Mouse (Mus musculus): ENCODE data around the gene Gsta3. TPM values are rescaled to one million over a fixed set of nuclear protein-coding genes. Genes with fewer than 3 reads are reported as not detected.
"Not testable (repeated sequence)": the region's sequence is repeated elsewhere in the genome, so short reads cannot be mapped to it uniquely, and the experiment has no call there.

The Gsta3 gene
- 0.47 and 0.58 TPM in 2 replicates for polyA plus RNA-seq (2014; fragmentation: Nextera tagmentation; extraction: Ambion mirVana)

DNA sequence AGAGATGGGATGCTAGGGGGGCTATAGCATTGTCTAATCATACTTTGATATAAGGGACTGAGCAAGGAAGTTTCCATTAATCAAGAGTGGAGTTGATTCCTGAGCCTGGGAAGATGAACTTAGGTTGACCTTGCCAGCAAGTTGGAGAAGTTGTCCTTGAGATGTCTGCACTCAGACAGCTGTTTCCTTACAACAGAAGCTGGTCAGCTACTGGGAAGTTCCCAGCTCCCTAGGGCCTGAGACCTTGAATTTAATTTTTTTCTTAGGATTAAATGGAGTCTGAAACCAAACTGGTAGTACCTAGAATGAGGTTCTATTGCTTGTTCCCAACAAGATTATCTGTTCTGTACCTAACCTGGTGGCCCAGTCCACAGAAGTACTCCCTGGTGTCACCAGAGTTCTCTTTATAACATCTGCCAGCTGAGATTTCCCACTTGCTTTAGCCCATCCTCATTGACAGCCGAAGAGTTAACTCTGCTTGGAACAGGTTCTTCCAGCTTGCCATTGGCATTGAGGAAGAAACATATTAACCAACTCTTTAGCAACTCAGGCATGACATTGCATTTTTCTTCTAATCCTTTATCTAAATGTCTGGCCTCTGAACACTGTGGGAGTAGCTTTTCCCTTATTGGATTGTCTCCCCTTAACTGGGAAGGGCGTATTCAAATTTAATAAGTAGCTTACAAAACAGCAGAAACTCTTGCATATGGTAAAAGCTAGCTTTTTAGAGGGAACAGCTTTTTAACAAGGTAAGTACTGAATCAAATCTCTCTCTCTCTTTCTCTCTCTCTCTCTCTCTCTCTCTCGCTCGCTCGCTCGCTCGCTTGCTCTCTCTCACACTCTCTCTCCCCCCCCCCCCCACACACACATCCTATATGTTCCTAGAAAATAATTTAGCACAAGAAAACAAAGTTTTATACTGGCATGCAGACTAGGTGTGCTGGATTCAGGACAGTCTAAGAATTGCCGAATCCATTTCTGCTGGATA is at the start of gene Gsta3:
Gsta3 (plus strand) TSS at position 679 of the 988 bp plus-strand sequence.
- H3K36me3 ChIP-seq (ENCODE audit: control insufficient read depth, insufficient read depth, low read length): no peaks in the 10 kb centered on the region
- no peak within 1 kb of the TSS for H3K9ac ChIP-seq (ENCODE audit: low read depth, low read length)
- no peak for ATAC-seq (replicated peaks; ENCODE audit: insufficient number of reproducible peaks, low FRiP score, low TSS enrichment)
- WGBS (ENCODE audit: insufficient replicate concordance): 91% methylated on average over 8 of the region's 8 CpGs
- no peaks in the 10 kb centered on the region for H3K4me1 ChIP-seq (ENCODE audit: control insufficient read depth, insufficient read depth, low read length)
- no peaks in the 10 kb centered on the region for H3K27me3 ChIP-seq (ENCODE audit: control insufficient read depth, insufficient read depth, low read length)
- no peak within 1 kb of the TSS for H3K4me3 ChIP-seq (ENCODE audit: low read depth, low read length)
- H3K27ac ChIP-seq (ENCODE audit: low read depth, low read length): no peak within 1 kb of the TSS
- no peaks in the 10 kb centered on the region for H3K9me3 ChIP-seq (replicated peaks; ENCODE audit: control insufficient read depth, low read length)
- H3K4me2 ChIP-seq: no peak within 1 kb of the TSS

- Histone ChIP-seq H3K4me2 (no peak overlapping the region), H3K4me1 (ENCODE audit: control insufficient read depth, insufficient read depth, low read length) (no peaks in the 10 kb centered on the region), H3K9me3 (replicated peaks; ENCODE audit: control insufficient read depth, low read length) (no peaks in the 10 kb centered on the region), H3K4me3 (ENCODE audit: low read depth, low read length) (no peak overlapping the region), H3K36me3 (ENCODE audit: control insufficient read depth, insufficient read depth, low read length) (no peaks in the 10 kb centered on the region), H3K9ac (ENCODE audit: low read depth, low read length) (no peak overlapping the region), H3K27ac (ENCODE audit: low read depth, low read length) (no peak overlapping the region), H3K27me3 (ENCODE audit: control insufficient read depth, insufficient read depth, low read length) (no peaks in the 10 kb centered on the region)
- 78% methylated on average over 1 of the region's 1 CpGs for WGBS (ENCODE audit: insufficient replicate concordance)
- no peak for ATAC-seq (replicated peaks; ENCODE audit: insufficient number of reproducible peaks, low FRiP score, low TSS enrichment)
Observed at GRCm38 (mm10) chr1:21206241-21206640, 34.1 kb upstream of the Gsta3 start.

GRCm38 (mm10) chr1:21213537-21213936 is 26.9 kb upstream of the Gsta3 start:
- H3K4me3 ChIP-seq (ENCODE audit: low read depth, low read length); H3K4me2 ChIP-seq; ATAC-seq (replicated peaks; ENCODE audit: insufficient number of reproducible peaks, low FRiP score, low TSS enrichment); H3K9me3 ChIP-seq (replicated peaks; ENCODE audit: control insufficient read depth, low read length); H3K4me1 ChIP-seq (ENCODE audit: control insufficient read depth, insufficient read depth, low read length); H3K9ac ChIP-seq (ENCODE audit: low read depth, low read length); H3K27ac ChIP-seq (ENCODE audit: low read depth, low read length); H3K27me3 ChIP-seq (ENCODE audit: control insufficient read depth, insufficient read depth, low read length); H3K36me3 ChIP-seq (ENCODE audit: control insufficient read depth, insufficient read depth, low read length): not testable (repeated sequence)
- 24% methylated on average over 3 of the region's 3 CpGs for WGBS (ENCODE audit: insufficient replicate concordance)

GRCm38 (mm10) chr1:21213991-21214692 is 26.2 kb upstream of the Gsta3 start:
- H3K9ac ChIP-seq (ENCODE audit: low read depth, low read length); H3K4me3 ChIP-seq (ENCODE audit: low read depth, low read length); H3K9me3 ChIP-seq (replicated peaks; ENCODE audit: control insufficient read depth, low read length); H3K27ac ChIP-seq (ENCODE audit: low read depth, low read length); H3K27me3 ChIP-seq (ENCODE audit: control insufficient read depth, insufficient read depth, low read length); H3K36me3 ChIP-seq (ENCODE audit: control insufficient read depth, insufficient read depth, low read length); ATAC-seq (replicated peaks; ENCODE audit: insufficient number of reproducible peaks, low FRiP score, low TSS enrichment); H3K4me2 ChIP-seq; H3K4me1 ChIP-seq (ENCODE audit: control insufficient read depth, insufficient read depth, low read length): not testable (repeated sequence)
- 69% methylated on average over 6 of the region's 6 CpGs for WGBS (ENCODE audit: insufficient replicate concordance)

DNA sequence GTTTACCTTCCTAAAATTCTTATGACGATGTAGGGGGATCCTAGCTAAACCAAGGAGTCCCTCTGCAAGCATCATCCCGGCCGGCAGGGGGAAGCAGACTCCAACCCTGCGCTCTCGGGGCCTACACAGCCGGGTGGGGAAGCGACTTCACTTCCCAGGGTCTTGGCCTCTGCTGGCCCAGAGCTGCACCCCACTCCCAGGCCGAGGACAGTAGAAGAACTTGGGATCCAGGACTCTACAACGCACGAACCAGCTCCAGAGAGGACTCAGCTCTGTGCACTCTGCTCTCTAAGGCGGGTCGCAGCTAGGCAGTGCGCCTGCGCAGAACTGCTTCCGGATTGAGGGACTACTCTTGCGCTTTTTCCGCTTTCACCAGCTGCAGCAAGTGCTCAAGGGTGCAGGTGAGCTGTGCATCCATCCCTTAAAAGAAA is 21.9 kb upstream of the Gsta3 start, which contains the start of gene Tmem14a:
Tmem14a (plus strand) TSS at position 87 of the 431 bp plus-strand sequence.
- H3K4me1 ChIP-seq (ENCODE audit: control insufficient read depth, insufficient read depth, low read length): 0 out of 2 replicates have a peak, but pooled peaks cover 2% of the 10 kb centered on the region
- ATAC-seq (replicated peaks; ENCODE audit: insufficient number of reproducible peaks, low FRiP score, low TSS enrichment): peak; percentile 81
- peak within 1 kb of the TSS; percentile 67 for H3K4me3 ChIP-seq (ENCODE audit: low read depth, low read length)
- H3K36me3 ChIP-seq (ENCODE audit: control insufficient read depth, insufficient read depth, low read length): no peaks in the 10 kb centered on the region
- WGBS (ENCODE audit: insufficient replicate concordance): under 1% methylated on average over 17 of the region's 17 CpGs
- no peak within 1 kb of the TSS for H3K27ac ChIP-seq (ENCODE audit: low read depth, low read length)
- peak within 1 kb of the TSS; percentile 92 for H3K9ac ChIP-seq (ENCODE audit: low read depth, low read length)
- H3K4me2 ChIP-seq: peak within 1 kb of the TSS; percentile 73
- no peaks in the 10 kb centered on the region for H3K27me3 ChIP-seq (ENCODE audit: control insufficient read depth, insufficient read depth, low read length)
- no peaks in the 10 kb centered on the region for H3K9me3 ChIP-seq (replicated peaks; ENCODE audit: control insufficient read depth, low read length)

GRCm38 (mm10) chr1:21227756-21228395 is 12.5 kb upstream of the Gsta3 start:
- Histone ChIP-seq H3K9ac (ENCODE audit: low read depth, low read length) (no peak overlapping the region), H3K4me1 (ENCODE audit: control insufficient read depth, insufficient read depth, low read length) (no peaks in the 10 kb centered on the region), H3K9me3 (replicated peaks; ENCODE audit: control insufficient read depth, low read length) (no peaks in the 10 kb centered on the region), H3K4me2 (no peak overlapping the region), H3K4me3 (ENCODE audit: low read depth, low read length) (no peak overlapping the region), H3K27me3 (ENCODE audit: control insufficient read depth, insufficient read depth, low read length) (no peaks in the 10 kb centered on the region), H3K27ac (ENCODE audit: low read depth, low read length) (no peak overlapping the region), H3K36me3 (ENCODE audit: control insufficient read depth, insufficient read depth, low read length) (no peaks in the 10 kb centered on the region)
- 85% methylated on average over 6 of the region's 6 CpGs for WGBS (ENCODE audit: insufficient replicate concordance)
- ATAC-seq (replicated peaks; ENCODE audit: insufficient number of reproducible peaks, low FRiP score, low TSS enrichment): no peak

GRCm38 (mm10) chr1:21228740-21229722 is 11.4 kb upstream of the Gsta3 start:
- not testable (repeated sequence) for H3K4me2 ChIP-seq; H3K27ac ChIP-seq (ENCODE audit: low read depth, low read length); H3K4me3 ChIP-seq (ENCODE audit: low read depth, low read length); ATAC-seq (replicated peaks; ENCODE audit: insufficient number of reproducible peaks, low FRiP score, low TSS enrichment); H3K36me3 ChIP-seq (ENCODE audit: control insufficient read depth, insufficient read depth, low read length); H3K9me3 ChIP-seq (replicated peaks; ENCODE audit: control insufficient read depth, low read length); H3K27me3 ChIP-seq (ENCODE audit: control insufficient read depth, insufficient read depth, low read length); H3K9ac ChIP-seq (ENCODE audit: low read depth, low read length); H3K4me1 ChIP-seq (ENCODE audit: control insufficient read depth, insufficient read depth, low read length)
- 71% methylated on average over 15 of the region's 15 CpGs for WGBS (ENCODE audit: insufficient replicate concordance)

Data from heart, embryonic 11.5 days (tissue).